Mouse (Mus musculus) MEL (cell line): ENCODE results near the gene Umad1. TPM values are rescaled to one million over a fixed set of nuclear protein-coding genes. Genes with fewer than 3 reads are reported as not detected.

Source experiments
- DNase-seq: peaks from one replicate; pipeline ENCODE4 v3.0.0; 2011; ENCODE audit warnings: low read depth, low spot score
- H3K27ac ChIP-seq: 2 replicates; pipeline ENCODE4 v1.5.1; 2012; ENCODE audit warnings: low read depth, mild to moderate bottlenecking, control low read depth, low read length, moderate library complexity; ENCODE audit not compliant: control insufficient read depth
- H3K27me3 ChIP-seq, 2 experiments: fragments of 150-350 bp in 1 of 2; sonication (generic) in 1 of 2; 2 replicates each; pipeline ENCODE4 v1.6.1; 2012; ENCODE audit warnings: low read length in 2 of 2, mild to moderate bottlenecking in 2 of 2, improper control_type of control experiment in 1 of 2, moderate library complexity in 1 of 2; ENCODE audit not compliant: insufficient read depth in 2 of 2, control insufficient read depth in 1 of 2
- H3K36me3 ChIP-seq, 2 experiments: 2 replicates each; pipeline ENCODE4 v1.6.1; 2012 to 2014; ENCODE audit warnings: low read length in 2 of 2, improper control_type of control experiment in 1 of 2, inconsistent platforms in 1 of 2, mild to moderate bottlenecking in 1 of 2; ENCODE audit not compliant: insufficient read depth in 2 of 2, control insufficient read depth in 1 of 2
- H3K4me1 ChIP-seq, 2 experiments: fragments of 150-350 bp in 1 of 2; sonication (generic) in 1 of 2; 2 replicates each; pipeline ENCODE4 v1.6.1; 2012; ENCODE audit warnings: low read length in 2 of 2, improper control_type of control experiment in 1 of 2, mild to moderate bottlenecking in 1 of 2; ENCODE audit not compliant: insufficient read depth in 2 of 2, control insufficient read depth in 1 of 2
- H3K4me3 ChIP-seq, 2 experiments: fragments of 150-350 bp in 1 of 2; sonication (generic) in 1 of 2; 2 replicates each; pipeline ENCODE4 v1.5.1; 2012; ENCODE audit warnings: low read depth in 2 of 2, low read length in 2 of 2, mild to moderate bottlenecking in 2 of 2, moderate library complexity in 2 of 2, control low read depth in 1 of 2, improper control_type of control experiment in 1 of 2; ENCODE audit not compliant: control insufficient read depth in 1 of 2, insufficient read depth in 1 of 2
- H3K79me2 ChIP-seq: 2 replicates; pipeline ENCODE4 v1.6.1; 2012; ENCODE audit warnings: mild to moderate bottlenecking, low read length, moderate library complexity; ENCODE audit not compliant: control insufficient read depth, poor library complexity, insufficient read depth
- H3K9ac ChIP-seq: 2 replicates; pipeline ENCODE4 v1.6.1; 2012; ENCODE audit warnings: low read depth, mild to moderate bottlenecking, control low read depth, low read length, moderate library complexity; ENCODE audit not compliant: control insufficient read depth, poor library complexity, severe bottlenecking
- H3K9me3 ChIP-seq: fragments of 150-350 bp; sonication (generic); replicated peaks from 2 replicates; pipeline ENCODE4 v1.6.1; 2012; ENCODE audit warnings: mild to moderate bottlenecking, low read length, improper control_type of control experiment, moderate library complexity; ENCODE audit not compliant: insufficient read depth
- CHD1 ChIP-seq: IDR thresholded peaks from 2 replicates; pipeline ENCODE4 v1.6.1; 2012; ENCODE audit warnings: low read depth, mild to moderate bottlenecking, inconsistent platforms, low read length, improper control_type of control experiment
- CTCF ChIP-seq, 3 experiments: IDR thresholded peaks in 2 of 3; conservative IDR thresholded peaks in 1 of 3; 2 replicates each; pipeline ENCODE4 v1.5.1; 2011 to 2012; ENCODE audit warnings: low read length in 3 of 3, low read depth in 2 of 3, mild to moderate bottlenecking in 2 of 3, improper control_type of control experiment in 1 of 3, inconsistent platforms in 1 of 3, mixed read lengths in 1 of 3, moderate library complexity in 1 of 3; ENCODE audit not compliant: control insufficient read depth in 1 of 3, insufficient read depth in 1 of 3, poor library complexity in 1 of 3, severe bottlenecking in 1 of 3
- E2F4 ChIP-seq: IDR thresholded peaks from 2 replicates; pipeline ENCODE4 v1.6.1; 2011; ENCODE audit warnings: low read depth, low read length, improper control_type of control experiment, borderline replicate concordance
- ELF1 ChIP-seq: IDR thresholded peaks from 2 replicates; pipeline ENCODE4 v1.6.1; 2014; ENCODE audit warnings: low read depth, mild to moderate bottlenecking, inconsistent platforms, low read length, improper control_type of control experiment, moderate library complexity
- EP300 ChIP-seq, 2 experiments: IDR thresholded peaks; 2 replicates each; pipeline ENCODE4 v1.6.1; 2011; ENCODE audit warnings: improper control_type of control experiment in 2 of 2, low read length in 2 of 2, low read depth in 1 of 2, mild to moderate bottlenecking in 1 of 2
- GABPA ChIP-seq: IDR thresholded peaks from 2 replicates; pipeline ENCODE4 v1.6.1; 2012; ENCODE audit warnings: low read depth, mild to moderate bottlenecking, inconsistent platforms, low read length, improper control_type of control experiment, moderate library complexity
- KAT2A ChIP-seq: conservative IDR thresholded peaks from 2 replicates; pipeline ENCODE4 v1.6.1; 2012; ENCODE audit warnings: low read depth, low read length, improper control_type of control experiment, inconsistent platforms
- MAZ ChIP-seq: IDR thresholded peaks from 2 replicates; pipeline ENCODE4 v1.6.1; 2012; ENCODE audit warnings: low read depth, mild to moderate bottlenecking, inconsistent platforms, low read length, improper control_type of control experiment
- MYC ChIP-seq: IDR thresholded peaks from 2 replicates; pipeline ENCODE4 v1.6.1; 2011; ENCODE audit warnings: low read depth, mild to moderate bottlenecking, low read length, improper control_type of control experiment, moderate library complexity
- NRF1 ChIP-seq: IDR thresholded peaks from 2 replicates; pipeline ENCODE4 v1.6.1; 2014; ENCODE audit warnings: low read depth, mild to moderate bottlenecking, inconsistent platforms, low read length, improper control_type of control experiment, moderate library complexity; ENCODE audit not compliant: poor library complexity, insufficient read depth, severe bottlenecking
- POLR2AphosphoS2 ChIP-seq: IDR thresholded peaks from 2 replicates; pipeline ENCODE4 v1.6.1; 2011; ENCODE audit warnings: low read length, improper control_type of control experiment
- RAD21 ChIP-seq: IDR thresholded peaks from 2 replicates; pipeline ENCODE4 v1.6.1; 2011; ENCODE audit warnings: mild to moderate bottlenecking, low read depth, low read length, improper control_type of control experiment
- RCOR1 ChIP-seq: IDR thresholded peaks from 2 replicates; pipeline ENCODE4 v1.6.1; 2012; ENCODE audit warnings: low read depth, mild to moderate bottlenecking, inconsistent platforms, low read length, improper control_type of control experiment
- TAL1 ChIP-seq: IDR thresholded peaks from 2 replicates; pipeline ENCODE4 v1.6.1; 2012; ENCODE audit warnings: mild to moderate bottlenecking, inconsistent platforms, low read length, moderate library complexity, mixed read lengths
- TBP ChIP-seq: IDR thresholded peaks from 2 replicates; pipeline ENCODE4 v1.8.0; 2011; ENCODE audit warnings: low read depth, low read length, improper control_type of control experiment
- TCF12 ChIP-seq: IDR thresholded peaks from 2 replicates; pipeline ENCODE4 v1.6.1; 2014; ENCODE audit warnings: low read depth, mild to moderate bottlenecking, inconsistent platforms, low read length, improper control_type of control experiment, moderate library complexity
- ZC3H11A ChIP-seq: IDR thresholded peaks from 2 replicates; pipeline ENCODE4 v1.6.1; 2012; ENCODE audit warnings: low read depth, mild to moderate bottlenecking, inconsistent platforms, low read length, improper control_type of control experiment
- ZMIZ1 ChIP-seq: IDR thresholded peaks from 2 replicates; pipeline ENCODE4 v1.6.1; 2012; ENCODE audit warnings: low read depth, mild to moderate bottlenecking, inconsistent platforms, low read length, improper control_type of control experiment, moderate library complexity
- polyA plus RNA-seq, 2 experiments: library from polyadenylated mRNA; stranded (reverse) in 1 of 2; unstranded in 1 of 2; fragments of >175 nt in 1 of 2; fragments of >200 nt in 1 of 2; gene quantifications; 2 replicates each; pipeline versions ENCODE4 v1.2.1 to v1.2.4; 2012; ENCODE audit warnings: low replicate concordance in 2 of 2, low read depth in 1 of 2; ENCODE audit not compliant: insufficient read length in 2 of 2, insufficient read depth in 1 of 2, missing spikeins in 1 of 2
- total RNA-seq: library from RNA; depleted of rRNA; stranded (reverse); fragments of 300-350 nt; gene quantifications from 2 replicates; pipeline ENCODE4 v1.2.3, GENCODE M21; 2012

Umad1 gene
- total and polyA plus RNA-seq, 3 experiments = 5.3 to 9.7 TPM; not detected in 1

- H3K27me3 ChIP-seq = no peaks in the 10 kb centered on the region
- TF ChIP-seq KAT2A (no peak), CHD1 (no peak), TAL1 (no peak), TCF12 (no peak), EP300 (IDR thresholded peaks at IDR 0.05; ENCODE audit: low read depth in 1 of 2, low read length in 2 of 2) (no peak), ELF1 (no peak), CTCF (IDR thresholded peaks at IDR 0.05 in 2 of 3, conservative IDR thresholded peaks at IDR 0.05 in 1 of 3; ENCODE audit: control insufficient read depth in 1 of 3, insufficient read depth in 1 of 3, low read depth in 2 of 3, low read length in 3 of 3, poor library complexity in 1 of 3, severe bottlenecking in 1 of 3) (no peak), ZC3H11A (no peak), E2F4 (no peak), NRF1 (no peak), ZMIZ1 (no peak), RCOR1 (no peak), MYC (no peak), TBP (no peak)
- TF ChIP-seq, all 39 proteins: peak for 0
- Histone ChIP-seq H3K4me3 (no peak overlapping the region), H3K27ac (no peak overlapping the region), H3K9me3 (no peaks in the 10 kb centered on the region), H3K79me2 (no peaks in the 10 kb centered on the region), H3K4me1 (no peaks in the 10 kb centered on the region), H3K9ac (no peak overlapping the region), H3K36me3 (no peaks in the 10 kb centered on the region)
- no peak for DNase-seq
Measured at GRCm38 (mm10) chr6:8403127-8403526, 144.0 kb downstream of the Umad1 start.

DNA sequence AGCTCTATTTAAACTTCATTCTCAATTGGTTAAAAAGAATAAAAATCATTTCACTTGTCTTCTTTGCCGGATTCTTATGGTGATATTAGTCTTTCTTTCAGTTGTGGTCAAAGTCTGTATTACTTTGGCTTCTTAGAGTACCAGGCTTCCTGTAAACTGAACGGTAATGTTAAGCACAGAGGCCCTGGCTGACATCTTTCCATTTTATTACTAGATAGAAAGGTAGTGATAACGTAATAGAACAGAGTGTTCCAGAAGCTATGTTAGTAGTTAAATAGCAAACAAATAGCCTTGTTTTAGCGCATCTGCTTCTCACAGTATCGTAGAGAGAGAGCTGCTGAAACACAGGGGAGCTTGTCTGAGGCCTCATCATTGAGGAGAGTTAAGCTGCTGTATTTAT, 146.8 kb downstream of the Umad1 start:
- TF ChIP-seq GABPA = no peak
- TF ChIP-seq MAZ = no peak
- TF ChIP-seq RAD21 = no peak
- TF ChIP-seq POLR2AphosphoS2 = no peak
- TF ChIP-seq, all 39 proteins: peak for 0
- H3K36me3 ChIP-seq = peaks cover 0 to 3% of the 10 kb centered on the region in 2 experiments; a peak in 2 of 4 replicates
- no peaks in the 10 kb centered on the region for H3K9me3 ChIP-seq
- no peak overlapping the region for H3K27ac ChIP-seq
- H3K4me1 ChIP-seq = peaks cover 2 to 5% of the 10 kb centered on the region in 2 experiments; a peak in 1 of 4 replicates
- H3K79me2 ChIP-seq = no peaks in the 10 kb centered on the region
- no peaks in the 10 kb centered on the region for H3K27me3 ChIP-seq
- no peak overlapping the region for H3K9ac ChIP-seq
- DNase-seq = no peak
- no peak overlapping the region for H3K4me3 ChIP-seq
